Mouse (Mus musculus): ENCODE results near the gene Catsperz. TPM values are rescaled to one million over a fixed set of nuclear protein-coding genes. Genes with fewer than 3 reads are reported as not detected.

The Catsperz gene
- polyA plus RNA-seq, 1 experiment from 2014 or later: 2.5 TPM

GRCm38 (mm10) chr19:6919876-6920740 lies 5.1 kb downstream of the Catsperz start:
- Histone ChIP-seq H3K27ac (ENCODE audit: low read length) (peak overlapping the region; percentile 80), H3K4me1 (replicated peaks; ENCODE audit: control insufficient read depth, insufficient read depth, low read length) (peaks cover 19% of the 10 kb centered on the region)

GRCm38 (mm10) chr19:6919431-6919830 lies 5.7 kb downstream of the Catsperz start:
- H3K36me3 ChIP-seq (ENCODE audit: control insufficient read depth, insufficient read depth, low read length): no peaks in the 10 kb centered on the region
- peaks cover 14% of the 10 kb centered on the region for H3K4me1 ChIP-seq (replicated peaks; ENCODE audit: control insufficient read depth, insufficient read depth, low read length)
- H3K27me3 ChIP-seq (ENCODE audit: control insufficient read depth, insufficient read depth, low read depth, low read length): peaks cover 17% of the 10 kb centered on the region
- no peak overlapping the region for H3K27ac ChIP-seq (ENCODE audit: low read length)
- ATAC-seq (ENCODE audit: low read depth): no peak
- no peak overlapping the region for H3K4me2 ChIP-seq (ENCODE audit: low read depth, low read length)
- H3K9ac ChIP-seq (ENCODE audit: low read length): no peak overlapping the region
- H3K4me3 ChIP-seq (ENCODE audit: low read length): no peak overlapping the region
- H3K9me3 ChIP-seq (ENCODE audit: control insufficient read depth, low read length): no peaks in the 10 kb centered on the region

More at GRCm38 (mm10) chr19:6919876-6920740, 5.1 kb downstream of the Catsperz start:
- no peaks in the 10 kb centered on the region for H3K9me3 ChIP-seq (ENCODE audit: control insufficient read depth, low read length)
- peak overlapping the region; percentile 84 for H3K9ac ChIP-seq (ENCODE audit: low read length)
- no peaks in the 10 kb centered on the region for H3K36me3 ChIP-seq (ENCODE audit: control insufficient read depth, insufficient read depth, low read length)
- peak overlapping the region; percentile 97 for H3K4me2 ChIP-seq (ENCODE audit: low read depth, low read length)
- WGBS: 28% methylated on average over 8 of the region's 8 CpGs
- no peak for ATAC-seq (ENCODE audit: low read depth)
- peak overlapping the region; percentile 85 for H3K4me3 ChIP-seq (ENCODE audit: low read length)
- H3K27me3 ChIP-seq (ENCODE audit: control insufficient read depth, insufficient read depth, low read depth, low read length): peaks cover 24% of the 10 kb centered on the region

- Histone ChIP-seq H3K9me3 (ENCODE audit: control insufficient read depth, low read length) (no peaks in the 10 kb centered on the region), H3K36me3 (ENCODE audit: control insufficient read depth, insufficient read depth, low read length) (peaks cover 3% of the 10 kb centered on the region; the same call in 1 of the 2 replicates), H3K27ac (ENCODE audit: low read length) (no peak overlapping the region), H3K9ac (ENCODE audit: low read length) (no peak overlapping the region), H3K27me3 (ENCODE audit: control insufficient read depth, insufficient read depth, low read depth, low read length) (peaks cover 7% of the 10 kb centered on the region), H3K4me1 (replicated peaks; ENCODE audit: control insufficient read depth, insufficient read depth, low read length) (peaks cover 14% of the 10 kb centered on the region), H3K4me3 (ENCODE audit: low read length) (no peak overlapping the region), H3K4me2 (ENCODE audit: low read depth, low read length) (no peak overlapping the region)
- 83% methylated on average over 4 of the region's 4 CpGs for WGBS
- no peak for ATAC-seq (ENCODE audit: low read depth)
Observed at GRCm38 (mm10) chr19:6918321-6918720, 6.9 kb downstream of the Catsperz start.

GRCm38 (mm10) chr19:6916496-6916895 lies 8.7 kb downstream of the Catsperz start:
- ATAC-seq (ENCODE audit: low read depth): no peak
- Histone ChIP-seq H3K9ac (ENCODE audit: low read length) (no peak overlapping the region), H3K4me3 (ENCODE audit: low read length) (no peak overlapping the region), H3K27ac (ENCODE audit: low read length) (no peak overlapping the region), H3K4me1 (replicated peaks; ENCODE audit: control insufficient read depth, insufficient read depth, low read length) (peaks cover 14% of the 10 kb centered on the region), H3K9me3 (ENCODE audit: control insufficient read depth, low read length) (no peaks in the 10 kb centered on the region), H3K27me3 (ENCODE audit: control insufficient read depth, insufficient read depth, low read depth, low read length) (no peaks in the 10 kb centered on the region), H3K36me3 (ENCODE audit: control insufficient read depth, insufficient read depth, low read length) (peaks cover 14% of the 10 kb centered on the region), H3K4me2 (ENCODE audit: low read depth, low read length) (no peak overlapping the region)
- WGBS: 59% methylated on average over 4 of the region's 4 CpGs

- Histone ChIP-seq H3K36me3 (ENCODE audit: control insufficient read depth, insufficient read depth, low read length) (peaks cover 14% of the 10 kb centered on the region), H3K9me3 (ENCODE audit: control insufficient read depth, low read length) (no peaks in the 10 kb centered on the region), H3K4me1 (replicated peaks; ENCODE audit: control insufficient read depth, insufficient read depth, low read length) (peaks cover 12% of the 10 kb centered on the region), H3K9ac (ENCODE audit: low read length) (no peak overlapping the region), H3K4me3 (ENCODE audit: low read length) (no peak overlapping the region), H3K27me3 (ENCODE audit: control insufficient read depth, insufficient read depth, low read depth, low read length) (no peaks in the 10 kb centered on the region), H3K27ac (ENCODE audit: low read length) (no peak overlapping the region), H3K4me2 (ENCODE audit: low read depth, low read length) (no peak overlapping the region)
- ATAC-seq (ENCODE audit: low read depth): no peak
- 68% methylated on average over 4 of the region's 4 CpGs for WGBS
Observed at GRCm38 (mm10) chr19:6915276-6915675, 9.9 kb downstream of the Catsperz start.

- no peaks in the 10 kb centered on the region for H3K27me3 ChIP-seq (ENCODE audit: control insufficient read depth, insufficient read depth, low read depth, low read length)
- 90% methylated on average over 9 of the region's 9 CpGs for WGBS
- ATAC-seq (ENCODE audit: low read depth): no peak
- H3K4me3 ChIP-seq (ENCODE audit: low read length): no peak overlapping the region
- H3K4me1 ChIP-seq (replicated peaks; ENCODE audit: control insufficient read depth, insufficient read depth, low read length): peaks cover 7% of the 10 kb centered on the region
- H3K36me3 ChIP-seq (ENCODE audit: control insufficient read depth, insufficient read depth, low read length): peaks cover 14% of the 10 kb centered on the region
- H3K4me2 ChIP-seq (ENCODE audit: low read depth, low read length): no peak overlapping the region
- H3K27ac ChIP-seq (ENCODE audit: low read length): no peak overlapping the region
- H3K9me3 ChIP-seq (ENCODE audit: control insufficient read depth, low read length): no peaks in the 10 kb centered on the region
- no peak overlapping the region for H3K9ac ChIP-seq (ENCODE audit: low read length)
Observed at GRCm38 (mm10) chr19:6914540-6914939, 10.6 kb downstream of the Catsperz start.

- Histone ChIP-seq H3K27me3 (ENCODE audit: control insufficient read depth, insufficient read depth, low read depth, low read length) (no peaks in the 10 kb centered on the region), H3K9ac (ENCODE audit: low read length) (no peak overlapping the region), H3K4me2 (ENCODE audit: low read depth, low read length) (no peak overlapping the region), H3K27ac (ENCODE audit: low read length) (no peak overlapping the region), H3K4me1 (replicated peaks; ENCODE audit: control insufficient read depth, insufficient read depth, low read length) (peaks cover 7% of the 10 kb centered on the region), H3K4me3 (ENCODE audit: low read length) (no peak overlapping the region), H3K9me3 (ENCODE audit: control insufficient read depth, low read length) (no peaks in the 10 kb centered on the region), H3K36me3 (ENCODE audit: control insufficient read depth, insufficient read depth, low read length) (peaks cover 14% of the 10 kb centered on the region)
- no peak for ATAC-seq (ENCODE audit: low read depth)
- 68% methylated on average over 11 of the region's 11 CpGs for WGBS
Observed at GRCm38 (mm10) chr19:6913991-6914390, 11.2 kb downstream of the Catsperz start.

GRCm38 (mm10) chr19:6913036-6913435 lies 12.1 kb downstream of the Catsperz start:
- Histone ChIP-seq H3K27ac (ENCODE audit: low read length) (no peak overlapping the region), H3K4me1 (replicated peaks; ENCODE audit: control insufficient read depth, insufficient read depth, low read length) (peaks cover 14% of the 10 kb centered on the region), H3K9me3 (ENCODE audit: control insufficient read depth, low read length) (no peaks in the 10 kb centered on the region), H3K4me2 (ENCODE audit: low read depth, low read length) (no peak overlapping the region), H3K4me3 (ENCODE audit: low read length) (no peak overlapping the region), H3K27me3 (ENCODE audit: control insufficient read depth, insufficient read depth, low read depth, low read length) (no peaks in the 10 kb centered on the region), H3K9ac (ENCODE audit: low read length) (no peak overlapping the region), H3K36me3 (ENCODE audit: control insufficient read depth, insufficient read depth, low read length) (peaks cover 14% of the 10 kb centered on the region)
- ATAC-seq (ENCODE audit: low read depth): no peak
- 74% methylated on average over 6 of the region's 6 CpGs for WGBS

GRCm38 (mm10) chr19:6912205-6912970 lies 12.8 kb downstream of the Catsperz start:
- H3K9me3 ChIP-seq (ENCODE audit: control insufficient read depth, low read length): no peaks in the 10 kb centered on the region
- no peak for ATAC-seq (ENCODE audit: low read depth)
- H3K9ac ChIP-seq (ENCODE audit: low read length): no peak overlapping the region
- no peak overlapping the region for H3K4me3 ChIP-seq (ENCODE audit: low read length)
- peaks cover 17% of the 10 kb centered on the region for H3K4me1 ChIP-seq (replicated peaks; ENCODE audit: control insufficient read depth, insufficient read depth, low read length)
- no peak overlapping the region for H3K27ac ChIP-seq (ENCODE audit: low read length)
- H3K36me3 ChIP-seq (ENCODE audit: control insufficient read depth, insufficient read depth, low read length): peaks cover 14% of the 10 kb centered on the region
- H3K4me2 ChIP-seq (ENCODE audit: low read depth, low read length): no peak overlapping the region
- H3K27me3 ChIP-seq (ENCODE audit: control insufficient read depth, insufficient read depth, low read depth, low read length): no peaks in the 10 kb centered on the region
- WGBS: 89% methylated on average over 15 of the region's 15 CpGs
